Mouse (Mus musculus) ovary, postnatal 10 days (tissue): ENCODE measurements at regions not wholly inside any gene's neighbourhood (a gene's known extent, or its start where the extent isn't known, plus 50 kb on each side); places are given as distances from the start of the nearest gene placed in this dataset.

Source experiments
- DNase-seq: peaks from one replicate; pipeline ENCODE4 v3.0.0; 2022; ENCODE audit warnings: low spot score

GRCm38 (mm10) chr2:114993419-114993818 is 338.7 kb upstream of the Dph6 start:
- DNase-seq: no peak

GRCm38 (mm10) chr2:114993882-114994281 is 339.1 kb upstream of the Dph6 start:
- no peak for DNase-seq

GRCm38 (mm10) chr2:114994691-114995347 is 340.1 kb upstream of the Dph6 start:
- DNase-seq: no peak

- DNase-seq: no peak
Observed at GRCm38 (mm10) chr2:115013916-115014315, 359.2 kb upstream of the Dph6 start.

GRCm38 (mm10) chr2:115026777-115027176 is 372.0 kb upstream of the Dph6 start:
- DNase-seq: no peak

GRCm38 (mm10) chr2:115031134-115031533 is 376.4 kb upstream of the Dph6 start:
- no peak for DNase-seq

GRCm38 (mm10) chr2:115036205-115036604 is 381.4 kb upstream of the Dph6 start:
- DNase-seq: no peak

- DNase-seq: no peak
Observed at GRCm38 (mm10) chr2:115042299-115042785, 387.6 kb upstream of the Dph6 start.

- DNase-seq: no peak
Observed at GRCm38 (mm10) chr2:115056327-115057070, 401.7 kb upstream of the Dph6 start.

GRCm38 (mm10) chr2:115057200-115057599 is 402.4 kb upstream of the Dph6 start:
- DNase-seq: no peak

GRCm38 (mm10) chr2:115067489-115068163 is 412.9 kb upstream of the Dph6 start:
- no peak for DNase-seq

- DNase-seq: no peak
Observed at GRCm38 (mm10) chr2:115069704-115070103, 414.9 kb upstream of the Dph6 start.

GRCm38 (mm10) chr2:115070123-115070522 is 415.4 kb upstream of the Dph6 start:
- DNase-seq: no peak

- DNase-seq: no peak
Observed at GRCm38 (mm10) chr2:115070666-115071065, 415.9 kb upstream of the Dph6 start.

- no peak for DNase-seq
Observed at GRCm38 (mm10) chr2:115081563-115082291, 427.0 kb upstream of the Dph6 start.

GRCm38 (mm10) chr2:115082292-115082809 is 427.6 kb upstream of the Dph6 start:
- DNase-seq: no peak

- no peak for DNase-seq
Observed at GRCm38 (mm10) chr2:115088421-115089120, 433.8 kb upstream of the Dph6 start.

GRCm38 (mm10) chr2:115090430-115091175 is 435.8 kb upstream of the Dph6 start:
- DNase-seq: no peak

GRCm38 (mm10) chr2:115095351-115095750 is 440.6 kb upstream of the Dph6 start:
- DNase-seq: no peak

GRCm38 (mm10) chr2:115101501-115101900 is 446.7 kb upstream of the Dph6 start:
- DNase-seq: no peak
